17 mouse cellular contexts compared by ENCODE assay signal in the genomic region with DNA sequence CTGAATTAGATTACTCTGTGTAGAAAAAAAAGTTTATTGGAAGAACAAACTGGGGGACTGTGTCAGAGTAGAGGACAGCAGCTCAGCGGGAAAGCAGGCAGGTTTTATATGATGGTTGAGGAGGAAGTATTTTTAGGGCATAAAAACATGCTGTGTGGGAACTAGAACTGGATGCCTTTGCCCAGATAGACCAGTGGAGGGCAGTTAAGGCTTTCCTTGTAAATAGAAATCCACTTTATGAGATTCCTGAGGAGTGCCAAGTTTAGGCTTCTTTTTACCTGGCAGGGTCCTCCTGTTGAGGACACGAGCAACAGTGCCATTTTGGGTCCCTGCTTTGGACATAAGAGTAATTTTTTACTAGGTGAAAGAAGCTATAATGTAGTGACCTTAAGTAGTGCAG.
A peak's percentile ranks its signal among the peaks of the same experiment; 100 is the strongest.
DNase-seq lines count a peak whose midpoint lies in the region; ATAC-seq and TF ChIP-seq lines count a peak whose summit lies in the region.
"Had no signal": no experiment of that assay in that cellular context is flagged by ENCODE, and none has a peak within 500 bp of the region (broad histone marks: within the 10 kb centered on the region; RNA-seq: fewer than 3 reads in every experiment).

No protein-coding gene starts in this region.

- no peaks in the 10 kb centered on the region for H3K9me3 ChIP-seq in kidney, postnatal 0 days (replicated peaks; ENCODE audit: low read length)
- no peaks in the 10 kb centered on the region; the same call in 1 of the 2 replicates for H3K9me3 ChIP-seq in midbrain, postnatal 0 days (ENCODE audit: low read length)
- no peaks in the 10 kb centered on the region for H3K9me3 ChIP-seq in midbrain, embryonic 13.5 days

- intact Hi-C loops in heart, postnatal 36 days (cut with DNase I), result no loop called here

- TF ChIP-seq CTCF in kidney, postnatal 0 days (IDR thresholded peaks at IDR 0.05; ENCODE audit: low read depth), result peak; percentile 27; the same call in 1 of the 2 replicates
- peak; percentile 69 for TF ChIP-seq CTCF in midbrain, postnatal 0 days (IDR thresholded peaks at IDR 0.05)

- 62% methylated on average over 2 of the region's 2 CpGs for WGBS in kidney, postnatal 0 days
- 73% methylated on average over 2 of the region's 2 CpGs for WGBS in midbrain, postnatal 0 days
- 85% methylated on average over 2 of the region's 2 CpGs for WGBS in midbrain, embryonic 13.5 days

- H3K4me2 ChIP-seq in kidney, postnatal 0 days (ENCODE audit: low read length), result no peak overlapping the region
- H3K4me2 ChIP-seq in midbrain, postnatal 0 days (ENCODE audit: low read depth, low read length, poor library complexity, severe bottlenecking), result no peak overlapping the region
- H3K4me2 ChIP-seq in midbrain, embryonic 13.5 days (replicated peaks), result no peak overlapping the region
- H3K4me2 ChIP-seq: heart, embryonic 11.5 days had no signal

- H3K9ac ChIP-seq in kidney, postnatal 0 days (ENCODE audit: low read depth, low read length), result no peak overlapping the region
- no peak overlapping the region for H3K9ac ChIP-seq in midbrain, postnatal 0 days (replicated peaks; ENCODE audit: low read length, poor library complexity, severe bottlenecking)
- no peak overlapping the region for H3K9ac ChIP-seq in midbrain, embryonic 13.5 days (replicated peaks)
- H3K9ac ChIP-seq: liver, embryonic 14.5 days had no signal

- H3K27me3 ChIP-seq in kidney, postnatal 0 days (ENCODE audit: insufficient read depth, low read length), result no peaks in the 10 kb centered on the region
- H3K27me3 ChIP-seq in midbrain, postnatal 0 days (ENCODE audit: insufficient read depth, low read length), result no peaks in the 10 kb centered on the region
- no peaks in the 10 kb centered on the region for H3K27me3 ChIP-seq in midbrain, embryonic 13.5 days

- DNase-seq in kidney, postnatal 0 days (ENCODE audit: low spot score), result peak; percentile 16
- no peak for DNase-seq in kidney, adult 18-20 months
- peak; percentile 48 for DNase-seq in midbrain, postnatal 0 days (ENCODE audit: low spot score)
- peak; percentile 11 for DNase-seq in cerebellum, adult 8-10 months
- no peak for DNase-seq in heart, postnatal 36 days
- no peak for DNase-seq in lung, adult 18-20 months
- DNase-seq: adrenal gland, adult 8-10 months; gastrocnemius, postnatal 25 days; heart, postnatal 4 days; lung, postnatal 4 days; right cerebral cortex, postnatal 14 days had no signal

- no peak for ATAC-seq in kidney, postnatal 0 days (replicated peaks; ENCODE audit: low FRiP score, low read depth)
- ATAC-seq in midbrain, postnatal 0 days (ENCODE audit: low FRiP score), result no peak
- no peak for ATAC-seq in midbrain, embryonic 13.5 days
- ATAC-seq: forebrain, embryonic 16.5 days; midbrain, embryonic 16.5 days had no signal

- H3K4me1 ChIP-seq in kidney, postnatal 0 days (replicated peaks; ENCODE audit: insufficient read depth, low read length), result no peaks in the 10 kb centered on the region
- H3K4me1 ChIP-seq in midbrain, postnatal 0 days (ENCODE audit: insufficient read depth, low read length), result no peaks in the 10 kb centered on the region
- H3K4me1 ChIP-seq in midbrain, embryonic 13.5 days (replicated peaks), result no peaks in the 10 kb centered on the region

- no peak overlapping the region for H3K4me3 ChIP-seq in kidney, postnatal 0 days (replicated peaks; ENCODE audit: low read depth, low read length)
- no peak overlapping the region for H3K4me3 ChIP-seq in midbrain, postnatal 0 days (ENCODE audit: low read depth, low read length)
- no peak overlapping the region for H3K4me3 ChIP-seq in midbrain, embryonic 13.5 days (replicated peaks)

- no peak overlapping the region for H3K27ac ChIP-seq in kidney, postnatal 0 days
- no peak overlapping the region for H3K27ac ChIP-seq in midbrain, postnatal 0 days (ENCODE audit: low read depth, low read length)
- H3K27ac ChIP-seq in midbrain, embryonic 13.5 days, result no peak overlapping the region
- H3K27ac ChIP-seq: liver, embryonic 14.5 days had no signal

- no peaks in the 10 kb centered on the region for H3K36me3 ChIP-seq in kidney, postnatal 0 days (ENCODE audit: insufficient read depth, low read length)
- H3K36me3 ChIP-seq in midbrain, postnatal 0 days (ENCODE audit: insufficient read depth, low read length), result no peaks in the 10 kb centered on the region
- no peaks in the 10 kb centered on the region for H3K36me3 ChIP-seq in midbrain, embryonic 13.5 days
- H3K36me3 ChIP-seq: G1E had no signal

Comparison
In these comparisons a context has a peak if more than half of its experiments do, and no peak if none do; other contexts are left out.
1. DNase-seq: peak in kidney, postnatal 0 days (single experiment), midbrain, postnatal 0 days (single experiment) and cerebellum, adult 8-10 months (single experiment); none in kidney, adult 18-20 months (single experiment), heart, postnatal 36 days (0 of 2) and lung, adult 18-20 months (0 of 2).